Mouse (Mus musculus) embryonic fibroblast, embryonic 13.5 days (primary cell): ENCODE results near the gene Gm9918.

Experiments
- CTCF ChIP-seq: IDR thresholded peaks from 2 replicates; pipeline ENCODE4 v1.5.1; 2011; ENCODE audit warnings: mild to moderate bottlenecking, control low read depth, low read length, moderate library complexity, borderline replicate concordance; ENCODE audit not compliant: insufficient read depth
- POLR2A ChIP-seq: IDR thresholded peaks from 2 replicates; pipeline ENCODE4 v1.6.1; 2011; ENCODE audit warnings: low read depth, mild to moderate bottlenecking, control low read depth, low read length, moderate library complexity

DNA sequence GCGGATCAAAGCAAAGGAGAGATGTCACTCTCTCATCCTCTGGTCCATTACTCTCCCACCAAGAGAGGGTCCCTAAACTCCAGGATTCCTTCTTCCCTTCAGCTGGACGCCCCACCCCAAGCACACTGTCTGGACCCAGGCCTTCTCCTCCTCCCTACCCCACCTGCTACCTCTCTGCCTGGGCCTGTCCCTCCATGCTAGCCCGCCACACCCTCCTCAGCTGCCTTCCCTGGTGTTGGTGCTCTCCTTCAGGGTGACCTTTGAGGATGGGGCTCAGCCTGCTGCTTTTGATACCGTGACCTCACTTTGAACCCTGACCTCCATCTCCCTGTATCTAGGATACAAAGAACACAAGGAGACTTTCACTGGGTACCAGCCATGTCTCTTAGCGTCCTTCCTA is 19.8 kb upstream of the Gm9918 start:
- TF ChIP-seq POLR2A = no peak
- TF ChIP-seq CTCF = no peak
